Mouse (Mus musculus): Measurements from ENCODE around the gene Mcub. TPM values are rescaled to one million over a fixed set of nuclear protein-coding genes. Genes with fewer than 3 reads are reported as not detected.

The Mcub gene
- polyA plus RNA-seq (2016; fragmentation: Nextera tagmentation; extraction: Ambion mirVana) = 1.8 and 2.0 TPM in 2 replicates

DNA sequence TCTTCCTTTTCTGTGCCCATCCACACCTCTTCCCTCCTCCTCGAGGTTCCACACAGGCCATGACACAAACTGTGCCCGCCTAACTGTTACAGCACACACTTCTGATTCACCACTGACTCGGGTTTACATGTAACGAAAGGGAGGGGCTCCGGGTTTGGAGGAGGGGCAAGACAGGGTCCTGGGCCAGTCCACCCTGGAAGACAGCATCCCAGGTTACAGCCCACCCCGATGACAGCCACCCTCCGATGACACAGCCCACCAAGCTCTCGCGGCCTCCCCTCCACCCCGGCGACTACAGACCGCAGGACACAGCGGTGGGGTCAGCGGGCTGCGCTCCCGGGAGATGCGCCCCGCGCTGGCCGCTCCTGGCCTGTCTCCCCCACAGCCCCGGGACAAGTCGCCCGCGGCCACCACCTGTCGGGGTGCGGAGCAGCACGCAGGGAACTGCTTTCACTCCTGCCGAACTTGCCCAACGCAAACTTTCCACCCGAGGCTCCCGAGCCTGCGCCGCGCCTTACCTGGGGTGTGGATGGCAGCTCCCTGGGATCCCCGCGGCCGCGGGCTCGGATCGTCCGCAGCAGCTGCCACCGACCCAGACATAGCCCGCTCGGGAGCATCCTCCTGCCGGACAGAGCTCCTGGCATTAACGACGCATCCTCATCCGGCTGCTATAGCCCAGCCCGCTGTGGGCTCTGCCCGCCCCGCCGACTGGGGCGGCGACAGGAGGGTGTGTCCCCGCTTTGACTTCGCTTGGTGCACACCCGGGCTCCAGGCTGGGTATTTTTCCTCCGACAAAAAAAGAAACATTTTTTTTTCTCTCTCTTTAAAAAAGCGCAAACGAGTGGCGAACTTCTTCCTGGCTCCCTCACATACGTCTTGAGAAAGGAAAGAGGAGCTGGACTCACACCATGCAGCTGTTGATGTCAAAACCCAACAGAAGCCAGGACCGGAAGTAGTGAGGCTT lies at the start of gene Mcub:
TSS of gene Mcub (minus strand) at position 775 of the 964 bp plus-strand sequence.
- DNase-seq (ENCODE audit: low spot score) = peak; percentile 56
- Histone ChIP-seq H3K9me3 (no peaks in the 10 kb centered on the region), H3K36me3 (no peaks in the 10 kb centered on the region), H3K4me3 (peak within 1 kb of the TSS; percentile 76), H3K4me1 (replicated peaks) (peaks cover 22% of the 10 kb centered on the region), H3K27me3 (ENCODE audit: insufficient read depth, poor library complexity, severe bottlenecking) (peaks cover 44% of the 10 kb centered on the region), H3K27ac (peak within 1 kb of the TSS; percentile 67; the same call in 1 of the 2 replicates)
- under 1% methylated on average over 63 of the region's 63 CpGs for WGBS

GRCm38 (mm10) chr3:130012943-130013342 lies 42.9 kb upstream of the Mcub start:
- WGBS = 83% methylated on average over 2 of the region's 2 CpGs
- Histone ChIP-seq H3K4me1 (replicated peaks) (no peaks in the 10 kb centered on the region), H3K27ac (no peak overlapping the region), H3K4me3 (no peak overlapping the region), H3K9me3 (no peaks in the 10 kb centered on the region), H3K27me3 (ENCODE audit: insufficient read depth, poor library complexity, severe bottlenecking) (no peaks in the 10 kb centered on the region), H3K36me3 (peaks cover 64% of the 10 kb centered on the region)
- no peak for DNase-seq (ENCODE audit: low spot score)

- WGBS = 83% methylated on average over 1 of the region's 1 CpGs
- no peaks in the 10 kb centered on the region for H3K4me1 ChIP-seq (replicated peaks)
Measured at GRCm38 (mm10) chr3:130011236-130011635, 41.2 kb upstream of the Mcub start.

GRCm38 (mm10) chr3:130006141-130006540 lies 36.1 kb upstream of the Mcub start:
- Histone ChIP-seq H3K4me3 (no peak overlapping the region), H3K4me1 (replicated peaks) (no peaks in the 10 kb centered on the region), H3K27me3 (ENCODE audit: insufficient read depth, poor library complexity, severe bottlenecking) (no peaks in the 10 kb centered on the region), H3K36me3 (peaks cover 93% of the 10 kb centered on the region), H3K9me3 (no peaks in the 10 kb centered on the region), H3K27ac (no peak overlapping the region)
- 95% methylated on average over 7 of the region's 7 CpGs for WGBS
- no peak for DNase-seq (ENCODE audit: low spot score)

More at GRCm38 (mm10) chr3:130011236-130011635, 41.2 kb upstream of the Mcub start:
- H3K36me3 ChIP-seq = peaks cover 80% of the 10 kb centered on the region
- no peaks in the 10 kb centered on the region for H3K27me3 ChIP-seq (ENCODE audit: insufficient read depth, poor library complexity, severe bottlenecking)
- DNase-seq (ENCODE audit: low spot score) = no peak
- no peaks in the 10 kb centered on the region for H3K9me3 ChIP-seq
- no peak overlapping the region for H3K4me3 ChIP-seq
- no peak overlapping the region for H3K27ac ChIP-seq

DNA sequence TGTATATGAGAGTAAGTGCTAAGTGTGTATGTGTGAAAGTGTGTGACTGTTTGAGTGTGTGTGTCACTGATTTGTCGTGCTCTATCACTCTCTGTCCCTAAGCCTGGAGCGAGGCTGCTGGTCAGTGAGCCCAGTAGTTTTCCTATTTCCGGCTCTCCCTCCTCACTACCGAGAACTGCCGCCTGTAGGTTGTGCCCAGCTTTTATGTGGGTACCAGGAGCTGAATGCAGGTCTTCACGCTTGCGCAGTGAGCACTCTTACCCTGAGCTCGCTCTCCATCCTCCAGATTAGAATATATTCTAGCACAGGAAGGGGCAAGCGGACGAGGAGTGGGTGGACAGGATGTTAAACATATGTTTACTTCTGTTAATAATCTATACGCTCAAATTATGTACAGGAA lies 30.9 kb upstream of the Mcub start:
- Histone ChIP-seq H3K27ac (no peak overlapping the region), H3K36me3 (peaks cover 97% of the 10 kb centered on the region), H3K9me3 (no peaks in the 10 kb centered on the region), H3K4me3 (no peak overlapping the region), H3K4me1 (replicated peaks) (no peaks in the 10 kb centered on the region), H3K27me3 (ENCODE audit: insufficient read depth, poor library complexity, severe bottlenecking) (no peaks in the 10 kb centered on the region)
- 96% methylated on average over 11 of the region's 11 CpGs for whole genome bisulfite sequencing
- no peak for DNase-seq (ENCODE audit: low spot score)

GRCm38 (mm10) chr3:129998526-129998925 lies 28.5 kb upstream of the Mcub start:
- peaks cover 97% of the 10 kb centered on the region for H3K36me3 ChIP-seq
- H3K27ac ChIP-seq = no peak overlapping the region
- H3K4me1 ChIP-seq (replicated peaks) = no peaks in the 10 kb centered on the region
- H3K9me3 ChIP-seq = no peaks in the 10 kb centered on the region
- DNase-seq (ENCODE audit: low spot score) = no peak
- WGBS = 91% methylated on average over 6 of the region's 6 CpGs
- no peaks in the 10 kb centered on the region for H3K27me3 ChIP-seq (ENCODE audit: insufficient read depth, poor library complexity, severe bottlenecking)
- H3K4me3 ChIP-seq = no peak overlapping the region

DNA sequence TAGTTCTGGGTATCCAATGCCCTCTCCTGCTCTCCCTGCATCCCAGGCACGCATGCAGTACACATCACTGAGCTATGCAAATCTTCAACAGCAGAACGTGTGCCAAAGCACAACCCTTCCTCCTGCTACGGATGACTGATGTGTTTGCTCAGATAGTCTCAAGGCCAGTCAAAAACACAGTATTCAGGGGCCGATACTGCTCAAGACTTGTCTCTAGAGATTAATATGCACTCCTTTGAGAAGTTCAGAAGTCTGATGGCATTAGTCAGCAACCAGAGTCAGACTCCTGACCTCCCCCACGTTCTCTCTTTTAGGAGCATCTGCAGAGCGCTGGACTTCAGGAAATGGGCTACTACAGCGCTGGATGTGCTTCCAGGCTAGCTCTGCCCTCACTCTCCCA lies 28.0 kb upstream of the Mcub start:
- no peaks in the 10 kb centered on the region for H3K27me3 ChIP-seq (ENCODE audit: insufficient read depth, poor library complexity, severe bottlenecking)
- H3K36me3 ChIP-seq = peaks cover 97% of the 10 kb centered on the region
- H3K4me3 ChIP-seq = no peak overlapping the region
- WGBS = 89% methylated on average over 7 of the region's 7 CpGs
- H3K27ac ChIP-seq = no peak overlapping the region
- H3K9me3 ChIP-seq = no peaks in the 10 kb centered on the region
- H3K4me1 ChIP-seq (replicated peaks) = no peaks in the 10 kb centered on the region
- no peak for DNase-seq (ENCODE audit: low spot score)

DNA sequence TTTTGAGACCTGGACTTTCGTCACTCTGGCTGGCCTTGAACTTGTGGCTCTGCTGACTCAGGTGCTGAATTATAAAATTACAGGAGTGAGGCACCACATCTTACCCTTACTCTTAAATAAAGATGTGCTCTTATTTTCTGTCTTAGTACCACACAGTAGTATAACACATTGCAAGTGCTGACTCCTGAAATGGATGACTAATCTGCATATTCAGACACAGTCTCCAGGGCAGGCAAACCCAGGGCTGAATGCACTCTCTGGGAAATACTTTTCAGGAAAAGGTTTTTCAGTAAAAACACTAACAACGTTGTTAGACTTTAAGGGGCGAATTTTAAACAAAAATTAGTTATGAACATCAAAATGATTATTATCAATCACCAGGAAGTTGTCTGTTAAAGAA lies 27.3 kb upstream of the Mcub start:
- WGBS = 91% methylated on average over 3 of the region's 3 CpGs
- no peak for DNase-seq (ENCODE audit: low spot score)
- Histone ChIP-seq H3K4me1 (replicated peaks) (no peaks in the 10 kb centered on the region), H3K9me3 (no peaks in the 10 kb centered on the region), H3K4me3 (no peak overlapping the region), H3K36me3 (peaks cover 97% of the 10 kb centered on the region), H3K27me3 (ENCODE audit: insufficient read depth, poor library complexity, severe bottlenecking) (no peaks in the 10 kb centered on the region), H3K27ac (no peak overlapping the region)

DNA sequence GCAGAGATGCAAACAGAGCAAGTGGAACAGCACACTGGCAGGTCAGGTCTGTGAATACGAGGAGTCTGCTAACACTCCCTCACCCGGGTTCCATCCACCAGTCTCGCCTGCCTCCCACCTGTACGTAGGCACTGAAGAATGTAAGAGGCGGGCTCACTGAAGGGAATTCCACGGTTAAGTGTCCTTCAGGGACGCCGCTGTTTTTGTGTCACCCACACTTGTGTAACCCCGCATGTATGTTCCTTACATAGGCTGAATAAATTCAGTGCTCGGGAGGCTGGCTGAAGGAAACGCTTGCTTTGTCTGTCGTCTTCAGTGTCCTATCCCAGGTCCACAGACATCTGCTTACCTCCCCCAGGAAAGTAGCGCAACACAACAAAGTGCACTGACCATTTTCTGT lies 17.3 kb upstream of the Mcub start:
- no peak overlapping the region for H3K27ac ChIP-seq
- H3K9me3 ChIP-seq = no peaks in the 10 kb centered on the region
- peaks cover 99% of the 10 kb centered on the region for H3K36me3 ChIP-seq
- no peaks in the 10 kb centered on the region for H3K4me1 ChIP-seq (replicated peaks)
- 94% methylated on average over 13 of the region's 13 CpGs for WGBS
- H3K4me3 ChIP-seq = no peak overlapping the region
- H3K27me3 ChIP-seq (ENCODE audit: insufficient read depth, poor library complexity, severe bottlenecking) = no peaks in the 10 kb centered on the region
- no peak for DNase-seq (ENCODE audit: low spot score)

DNA sequence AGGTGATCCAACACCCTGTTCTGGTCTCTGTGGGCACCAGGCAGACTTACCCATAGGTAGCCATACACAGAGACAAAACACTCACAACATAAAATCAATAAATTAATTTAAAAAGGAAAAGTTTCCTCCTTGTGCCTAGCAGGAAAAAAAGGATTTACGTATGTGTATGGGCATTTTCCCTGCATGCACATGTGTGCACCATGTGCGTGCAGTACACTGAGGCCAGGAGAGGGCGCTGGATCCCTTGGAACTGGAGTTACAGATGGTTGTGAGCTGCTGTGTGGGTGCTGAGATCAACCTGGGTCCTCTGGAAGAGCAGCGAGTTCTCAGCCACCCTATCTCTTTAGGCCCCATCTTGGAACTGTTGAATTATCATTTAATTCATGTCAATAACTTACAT lies 15.3 kb upstream of the Mcub start:
- Histone ChIP-seq H3K4me3 (no peak overlapping the region), H3K27ac (no peak overlapping the region), H3K36me3 (peaks cover 92% of the 10 kb centered on the region), H3K27me3 (ENCODE audit: insufficient read depth, poor library complexity, severe bottlenecking) (no peaks in the 10 kb centered on the region), H3K4me1 (replicated peaks) (no peaks in the 10 kb centered on the region), H3K9me3 (no peaks in the 10 kb centered on the region)
- WGBS = 89% methylated on average over 4 of the region's 4 CpGs
- no peak for DNase-seq (ENCODE audit: low spot score)

- peaks cover 86% of the 10 kb centered on the region for H3K36me3 ChIP-seq
- WGBS = 94% methylated on average over 5 of the region's 5 CpGs
- no peak overlapping the region for H3K4me3 ChIP-seq
- no peaks in the 10 kb centered on the region for H3K9me3 ChIP-seq
- DNase-seq (ENCODE audit: low spot score) = no peak
- H3K4me1 ChIP-seq (replicated peaks) = no peaks in the 10 kb centered on the region
- H3K27ac ChIP-seq = no peak overlapping the region
- no peaks in the 10 kb centered on the region for H3K27me3 ChIP-seq (ENCODE audit: insufficient read depth, poor library complexity, severe bottlenecking)
Measured at GRCm38 (mm10) chr3:129984797-129985196, 14.8 kb upstream of the Mcub start.

- Histone ChIP-seq H3K9me3 (no peaks in the 10 kb centered on the region), H3K27ac (no peak overlapping the region), H3K4me3 (no peak overlapping the region), H3K27me3 (ENCODE audit: insufficient read depth, poor library complexity, severe bottlenecking) (no peaks in the 10 kb centered on the region), H3K4me1 (replicated peaks) (no peaks in the 10 kb centered on the region), H3K36me3 (peaks cover 61% of the 10 kb centered on the region)
- no peak for DNase-seq (ENCODE audit: low spot score)
- WGBS = 79% methylated on average over 5 of the region's 5 CpGs
Measured at GRCm38 (mm10) chr3:129982271-129982670, 12.3 kb upstream of the Mcub start.

DNA sequence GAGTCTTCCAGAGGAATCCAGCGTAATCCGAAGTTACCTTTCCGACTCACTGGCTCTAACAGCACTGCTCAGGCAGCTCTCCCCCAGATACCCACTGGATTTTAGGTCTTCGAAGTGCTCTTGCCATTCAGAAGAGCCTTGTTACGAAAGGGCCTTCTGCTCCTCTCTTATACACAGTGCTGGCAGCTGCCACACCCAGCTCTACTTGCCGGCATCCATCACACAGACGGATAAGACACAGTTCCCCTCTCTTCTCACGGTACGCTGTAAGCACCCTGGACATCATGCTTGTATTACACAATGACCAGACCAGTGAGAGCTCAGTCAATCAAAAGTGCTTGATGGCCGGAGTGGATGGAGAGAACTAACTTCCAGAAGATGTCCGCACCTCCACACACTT lies 11.8 kb upstream of the Mcub start:
- Histone ChIP-seq H3K36me3 (peaks cover 56% of the 10 kb centered on the region), H3K27ac (no peak overlapping the region), H3K4me3 (no peak overlapping the region), H3K9me3 (no peaks in the 10 kb centered on the region), H3K4me1 (replicated peaks) (no peaks in the 10 kb centered on the region), H3K27me3 (ENCODE audit: insufficient read depth, poor library complexity, severe bottlenecking) (no peaks in the 10 kb centered on the region)
- WGBS = 92% methylated on average over 11 of the region's 11 CpGs
- no peak for DNase-seq (ENCODE audit: low spot score)
